Mouse (Mus musculus) heart, embryonic 12.5 days (tissue): Measurements from ENCODE around the gene Pomgnt2. TPM values are rescaled to one million over a fixed set of nuclear protein-coding genes. Genes with fewer than 3 reads are reported as not detected.

ENCODE experiments used
- ATAC-seq: fragments of 200-750 bp; cut with Nextera tagmentation; 2 replicates; pipeline ENCODE4 v1.8.0; 2017; ENCODE audit warnings: moderate TSS enrichment, moderate library complexity; ENCODE audit not compliant: insufficient number of reproducible peaks, low FRiP score
- H3K27ac ChIP-seq: fragments of 300-500 bp; sonication (generic); 2 replicates; pipeline ENCODE4 v1.5.1; 2016; ENCODE audit warnings: mild to moderate bottlenecking, moderate library complexity; ENCODE audit not compliant: poor library complexity, severe bottlenecking
- H3K27me3 ChIP-seq: fragments of 300-500 bp; sonication (generic); replicated peaks from 2 replicates; pipeline ENCODE4 v1.6.1; 2016; ENCODE audit warnings: mild to moderate bottlenecking, moderate library complexity
- H3K36me3 ChIP-seq: fragments of 300-500 bp; sonication (generic); 2 replicates; pipeline ENCODE4 v1.6.1; 2016; ENCODE audit warnings: mild to moderate bottlenecking, moderate library complexity
- H3K4me1 ChIP-seq: fragments of 300-500 bp; sonication (generic); replicated peaks from 2 replicates; pipeline ENCODE4 v1.6.1; 2016; ENCODE audit warnings: mild to moderate bottlenecking
- H3K4me2 ChIP-seq: fragments of 300-500 bp; sonication (generic); 2 replicates; pipeline ENCODE4 v1.6.1; 2016; ENCODE audit warnings: mild to moderate bottlenecking, moderate library complexity
- H3K4me3 ChIP-seq: fragments of 300-500 bp; sonication (generic); 2 replicates; pipeline ENCODE4 v1.5.1; 2016; ENCODE audit warnings: mild to moderate bottlenecking
- H3K9ac ChIP-seq: fragments of 300-500 bp; sonication (generic); 2 replicates; pipeline ENCODE4 v1.6.1; 2016; ENCODE audit warnings: mild to moderate bottlenecking, moderate library complexity
- H3K9me3 ChIP-seq: fragments of 300-500 bp; sonication (generic); replicated peaks from 2 replicates; pipeline ENCODE4 v1.6.1; 2016; ENCODE audit warnings: mild to moderate bottlenecking, moderate library complexity
- WGBS: fragments of 180-500 bp; shearing (Covaris S2); methylation state at CpG from one replicate; pipeline ENCODE4 v1.1.7; 2016; 5-methylcytosine and 5-hydroxymethylcytosine counted together
- polyA plus RNA-seq: library from polyadenylated mRNA; unstranded; fragments of >200 nt; fragmentation: Nextera tagmentation; extraction: Ambion mirVana; gene quantifications from 2 replicates; pipeline ENCODE4 v1.2.1, GENCODE M21; 2016

Pomgnt2 gene
- polyA plus RNA-seq, 1 experiment from 2014 or later: 14.3 TPM

GRCm38 (mm10) chr9:121988910-121989309 is 8.0 kb downstream of the Pomgnt2 start:
- 65% methylated on average over 3 of the region's 3 CpGs for WGBS
- H3K27ac ChIP-seq: no peak overlapping the region
- H3K27me3 ChIP-seq: no peaks in the 10 kb centered on the region
- H3K4me1 ChIP-seq: no peaks in the 10 kb centered on the region
- no peak for ATAC-seq
- no peak overlapping the region for H3K4me3 ChIP-seq
- H3K9me3 ChIP-seq: no peaks in the 10 kb centered on the region
- no peak overlapping the region for H3K9ac ChIP-seq
- H3K4me2 ChIP-seq: no peak overlapping the region
- H3K36me3 ChIP-seq: no peaks in the 10 kb centered on the region

GRCm38 (mm10) chr9:121984465-121985461 is 12.1 kb downstream of the Pomgnt2 start:
- no peak overlapping the region for H3K27ac ChIP-seq
- no peak overlapping the region for H3K9ac ChIP-seq
- no peaks in the 10 kb centered on the region for H3K27me3 ChIP-seq
- WGBS: 66% methylated on average over 15 of the region's 15 CpGs
- no peak overlapping the region for H3K4me2 ChIP-seq
- H3K36me3 ChIP-seq: peaks cover 7% of the 10 kb centered on the region; the same call in 1 of the 2 replicates
- H3K9me3 ChIP-seq: no peaks in the 10 kb centered on the region
- ATAC-seq: no peak
- H3K4me3 ChIP-seq: no peak overlapping the region
- no peaks in the 10 kb centered on the region for H3K4me1 ChIP-seq

GRCm38 (mm10) chr9:121983504-121983903 is 13.4 kb downstream of the Pomgnt2 start:
- Histone ChIP-seq H3K4me1 (no peaks in the 10 kb centered on the region), H3K27me3 (no peaks in the 10 kb centered on the region), H3K4me3 (no peak overlapping the region), H3K9me3 (no peaks in the 10 kb centered on the region), H3K36me3 (peaks cover 7% of the 10 kb centered on the region; the same call in 1 of the 2 replicates), H3K27ac (no peak overlapping the region), H3K4me2 (no peak overlapping the region), H3K9ac (no peak overlapping the region)
- ATAC-seq: no peak
- 42% methylated on average over 15 of the region's 15 CpGs for WGBS

GRCm38 (mm10) chr9:121982665-121983064 is 14.2 kb downstream of the Pomgnt2 start:
- Histone ChIP-seq H3K36me3 (peaks cover 7% of the 10 kb centered on the region; the same call in 1 of the 2 replicates), H3K27ac (no peak overlapping the region), H3K9me3 (no peaks in the 10 kb centered on the region), H3K4me3 (no peak overlapping the region), H3K27me3 (no peaks in the 10 kb centered on the region), H3K4me1 (no peaks in the 10 kb centered on the region), H3K9ac (no peak overlapping the region), H3K4me2 (no peak overlapping the region)
- no peak for ATAC-seq
- 82% methylated on average over 15 of the region's 15 CpGs for WGBS

- no peaks in the 10 kb centered on the region for H3K4me1 ChIP-seq
- H3K27ac ChIP-seq: no peak overlapping the region
- 93% methylated on average over 22 of the region's 22 CpGs for WGBS
- no peak overlapping the region for H3K9ac ChIP-seq
- peaks cover 7% of the 10 kb centered on the region; the same call in 1 of the 2 replicates for H3K36me3 ChIP-seq
- H3K9me3 ChIP-seq: no peaks in the 10 kb centered on the region
- no peak for ATAC-seq
- H3K4me3 ChIP-seq: no peak overlapping the region
- no peak overlapping the region for H3K4me2 ChIP-seq
- H3K27me3 ChIP-seq: no peaks in the 10 kb centered on the region
These were observed 14.7 kb downstream of the Pomgnt2 start for GRCm38 (mm10) chr9:121982214-121982613.

GRCm38 (mm10) chr9:121981466-121982105 is 15.3 kb downstream of the Pomgnt2 start:
- no peak for ATAC-seq
- H3K27me3 ChIP-seq: no peaks in the 10 kb centered on the region
- no peaks in the 10 kb centered on the region for H3K9me3 ChIP-seq
- no peaks in the 10 kb centered on the region for H3K4me1 ChIP-seq
- no peak overlapping the region for H3K4me3 ChIP-seq
- H3K36me3 ChIP-seq: peaks cover 7% of the 10 kb centered on the region; the same call in 1 of the 2 replicates
- no peak overlapping the region for H3K27ac ChIP-seq
- 79% methylated on average over 10 of the region's 10 CpGs for WGBS
- H3K9ac ChIP-seq: no peak overlapping the region
- H3K4me2 ChIP-seq: no peak overlapping the region

GRCm38 (mm10) chr9:121981046-121981445 is 15.9 kb downstream of the Pomgnt2 start:
- Histone ChIP-seq H3K27ac (no peak overlapping the region), H3K4me2 (no peak overlapping the region)
- ATAC-seq: no peak

GRCm38 (mm10) chr9:121975321-121975720 is 21.6 kb downstream of the Pomgnt2 start:
- no peaks in the 10 kb centered on the region; the same call in 1 of the 2 replicates for H3K27me3 ChIP-seq
- H3K9ac ChIP-seq: no peak overlapping the region
- no peak overlapping the region for H3K27ac ChIP-seq
- H3K9me3 ChIP-seq: no peaks in the 10 kb centered on the region
- H3K4me3 ChIP-seq: no peak overlapping the region
- H3K36me3 ChIP-seq: no peaks in the 10 kb centered on the region
- no peak for ATAC-seq
- WGBS: 81% methylated on average over 2 of the region's 2 CpGs
- H3K4me1 ChIP-seq: no peaks in the 10 kb centered on the region; the same call in 1 of the 2 replicates
- H3K4me2 ChIP-seq: no peak overlapping the region

More at GRCm38 (mm10) chr9:121981046-121981445, 15.9 kb downstream of the Pomgnt2 start:
- 79% methylated on average over 9 of the region's 9 CpGs for WGBS
- H3K4me3 ChIP-seq: no peak overlapping the region
- H3K27me3 ChIP-seq: no peaks in the 10 kb centered on the region; the same call in 1 of the 2 replicates
- H3K9ac ChIP-seq: no peak overlapping the region
- H3K9me3 ChIP-seq: no peaks in the 10 kb centered on the region
- H3K36me3 ChIP-seq: peaks cover 7% of the 10 kb centered on the region; the same call in 1 of the 2 replicates
- no peaks in the 10 kb centered on the region for H3K4me1 ChIP-seq

GRCm38 (mm10) chr9:121974141-121974986 is 22.5 kb downstream of the Pomgnt2 start:
- ATAC-seq: no peak
- Histone ChIP-seq H3K27ac (no peak overlapping the region), H3K36me3 (no peaks in the 10 kb centered on the region), H3K4me3 (no peak overlapping the region), H3K4me1 (no peaks in the 10 kb centered on the region; the same call in 1 of the 2 replicates), H3K27me3 (no peaks in the 10 kb centered on the region; the same call in 1 of the 2 replicates), H3K4me2 (no peak overlapping the region), H3K9ac (no peak overlapping the region), H3K9me3 (no peaks in the 10 kb centered on the region)
- WGBS: 84% methylated on average over 12 of the region's 12 CpGs

- no peaks in the 10 kb centered on the region; the same call in 1 of the 2 replicates for H3K4me1 ChIP-seq
- ATAC-seq: no peak
- 52% methylated on average over 1 of the region's 1 CpGs for WGBS
These were observed 23.7 kb downstream of the Pomgnt2 start for GRCm38 (mm10) chr9:121973207-121973606.

More at GRCm38 (mm10) chr9:121973207-121973606, 23.7 kb downstream of the Pomgnt2 start:
- Histone ChIP-seq H3K4me2 (no peak overlapping the region), H3K9me3 (no peaks in the 10 kb centered on the region), H3K27me3 (no peaks in the 10 kb centered on the region; the same call in 1 of the 2 replicates), H3K27ac (no peak overlapping the region), H3K9ac (no peak overlapping the region), H3K36me3 (no peaks in the 10 kb centered on the region), H3K4me3 (no peak overlapping the region)
